Mouse (Mus musculus) fat pad, adult 2 months (tissue): ENCODE measurements around the gene Gm49384.
A peak's percentile ranks its signal among the peaks of the same experiment; 100 is the strongest.

Experiments used
- DNase-seq: peaks from one replicate; pipeline ENCODE4 v3.0.0-alpha.2; 2011; ENCODE audit warnings: low read depth, low spot score; ENCODE audit errors: extremely low read depth

The Gm49384 gene

DNA sequence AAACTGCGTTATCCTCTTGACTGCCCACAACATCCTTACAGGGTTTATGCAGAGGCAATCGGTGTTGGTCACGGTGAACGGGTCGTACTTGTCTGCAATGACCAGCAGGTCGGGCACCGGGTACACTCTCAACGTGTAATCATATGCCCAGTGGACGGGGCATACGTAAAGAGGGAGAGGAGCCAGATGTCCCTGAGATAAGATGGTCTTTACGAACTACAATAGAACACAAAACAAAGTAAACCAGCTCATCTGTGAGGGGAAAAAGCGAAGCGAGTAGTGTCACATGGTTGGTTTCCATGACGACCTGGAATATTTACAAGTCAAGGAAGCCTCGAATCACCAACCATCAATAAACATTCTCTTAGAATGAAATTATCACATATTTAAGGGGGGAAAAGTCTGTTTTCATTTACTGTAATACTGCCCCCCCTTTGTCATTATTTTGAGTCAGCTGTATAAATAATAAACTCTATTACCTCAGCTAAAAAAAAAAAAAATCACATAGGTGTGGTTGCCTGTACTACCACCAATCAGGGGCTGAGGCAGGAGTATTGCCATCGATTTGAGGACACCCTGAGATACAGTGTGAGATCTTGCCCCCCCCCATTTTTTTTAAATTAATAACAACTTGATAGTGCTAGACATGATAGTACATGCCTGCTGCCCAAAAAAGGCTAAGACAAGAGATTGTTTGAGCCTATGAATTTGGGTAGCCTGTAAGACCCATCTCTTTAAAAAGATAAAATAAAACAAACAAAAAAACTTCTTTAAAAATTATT, at the start of gene Gm49384:
Gene Gm49384, minus strand, starts transcription at position 216 of the 782 bp plus-strand sequence.
- DNase-seq = no peak

GRCm38 (mm10) chr12:69253806-69254205, 49.7 kb upstream of the Gm49384 start:
- DNase-seq = no peak

- no peak for DNase-seq
Observed at GRCm38 (mm10) chr12:69250756-69251155, 46.7 kb upstream of the Gm49384 start.

- no peak for DNase-seq
Observed at GRCm38 (mm10) chr12:69249766-69250165, 45.7 kb upstream of the Gm49384 start.

GRCm38 (mm10) chr12:69241771-69242431, 37.8 kb upstream of the Gm49384 start:
- no peak for DNase-seq

- no peak for DNase-seq
Observed at GRCm38 (mm10) chr12:69241405-69241770, 37.3 kb upstream of the Gm49384 start.

- DNase-seq = no peak
Observed at GRCm38 (mm10) chr12:69240876-69241275, 36.8 kb upstream of the Gm49384 start, which contains the start of gene Klhdc1. TSS of gene Klhdc1 (plus strand) at chr12:69241176.

GRCm38 (mm10) chr12:69238284-69238683, 34.2 kb upstream of the Gm49384 start:
- DNase-seq = no peak

DNA sequence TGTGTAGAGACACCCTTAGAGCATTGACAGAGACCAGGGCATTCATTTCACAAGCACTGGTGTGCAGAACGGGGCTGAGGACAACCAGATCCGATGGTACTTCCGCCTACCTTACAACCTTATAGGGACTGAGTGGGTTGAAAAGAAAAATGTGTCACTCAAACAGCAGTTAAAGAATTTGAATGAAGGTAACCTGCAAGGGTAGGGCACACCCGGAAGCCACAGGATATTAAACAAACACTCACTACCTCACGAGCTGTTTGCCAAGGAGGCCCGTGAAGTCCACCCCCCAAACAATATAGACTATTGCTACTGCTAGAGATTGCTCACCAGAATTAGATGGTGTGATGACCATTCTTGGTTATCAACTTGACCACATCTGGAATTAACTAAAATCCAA, 31.7 kb upstream of the Gm49384 start:
- DNase-seq = no peak

DNA sequence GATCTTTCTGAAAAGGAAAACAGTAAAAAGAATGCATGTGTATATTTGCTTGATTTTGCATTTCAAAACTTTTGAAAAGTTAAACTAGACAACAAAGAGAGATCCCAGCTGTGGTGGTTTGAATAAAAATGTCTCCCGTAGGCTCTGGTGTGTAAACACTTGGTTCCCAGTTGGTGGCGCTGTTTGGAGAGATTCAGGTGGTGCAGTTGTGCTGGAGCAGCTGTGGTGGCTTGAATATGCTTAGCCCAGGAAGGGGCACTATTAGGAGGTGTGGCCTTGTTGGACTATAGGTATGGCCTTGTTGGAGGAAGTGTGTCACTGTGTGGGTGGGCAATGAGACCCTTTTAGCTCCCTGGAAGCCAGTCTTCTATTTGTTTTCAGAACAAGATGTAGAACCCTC, 25.2 kb upstream of the Gm49384 start:
- DNase-seq = no peak

DNA sequence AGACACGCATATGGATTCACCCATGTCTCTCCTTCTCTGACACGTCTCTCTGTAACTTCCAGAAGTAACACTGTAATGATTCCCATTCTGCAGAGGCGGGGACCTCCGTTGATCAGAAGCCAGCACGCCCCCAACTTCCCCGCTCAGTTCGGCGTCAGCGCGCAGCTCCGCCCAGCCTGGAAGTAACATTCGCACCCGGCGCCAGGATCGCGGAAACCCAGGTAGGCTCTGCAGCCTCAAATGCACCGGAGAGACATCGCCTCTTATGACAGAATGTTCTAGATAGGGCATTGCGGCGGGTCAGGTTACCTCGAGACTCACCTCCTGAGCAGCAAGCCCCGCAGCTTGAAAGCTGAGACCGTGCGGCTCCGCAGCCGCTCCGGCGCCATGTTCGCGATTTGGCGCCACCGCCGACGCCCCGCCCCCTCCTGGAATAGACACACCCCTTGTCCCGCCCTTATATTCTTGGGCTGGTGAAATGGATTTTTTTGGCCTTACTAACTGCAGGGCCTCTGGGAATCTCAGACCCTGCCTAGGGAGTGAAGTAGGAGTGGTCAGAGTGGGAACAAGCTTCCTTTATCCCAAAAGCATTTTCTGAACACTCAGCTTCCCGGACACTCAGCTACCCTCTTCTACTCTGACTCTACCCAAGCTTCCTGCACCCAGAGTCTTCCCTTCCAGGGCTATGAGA, 23.9 kb upstream of the Gm49384 start, which contains the start of gene Pole2:
Gene Pole2, minus strand, starts transcription at position 420 of the 691 bp plus-strand sequence.
- DNase-seq = no peak

- no peak for DNase-seq
Observed at GRCm38 (mm10) chr12:69220613-69221277, 16.7 kb upstream of the Gm49384 start.

GRCm38 (mm10) chr12:69216587-69216986, 12.5 kb upstream of the Gm49384 start:
- DNase-seq = no peak

DNA sequence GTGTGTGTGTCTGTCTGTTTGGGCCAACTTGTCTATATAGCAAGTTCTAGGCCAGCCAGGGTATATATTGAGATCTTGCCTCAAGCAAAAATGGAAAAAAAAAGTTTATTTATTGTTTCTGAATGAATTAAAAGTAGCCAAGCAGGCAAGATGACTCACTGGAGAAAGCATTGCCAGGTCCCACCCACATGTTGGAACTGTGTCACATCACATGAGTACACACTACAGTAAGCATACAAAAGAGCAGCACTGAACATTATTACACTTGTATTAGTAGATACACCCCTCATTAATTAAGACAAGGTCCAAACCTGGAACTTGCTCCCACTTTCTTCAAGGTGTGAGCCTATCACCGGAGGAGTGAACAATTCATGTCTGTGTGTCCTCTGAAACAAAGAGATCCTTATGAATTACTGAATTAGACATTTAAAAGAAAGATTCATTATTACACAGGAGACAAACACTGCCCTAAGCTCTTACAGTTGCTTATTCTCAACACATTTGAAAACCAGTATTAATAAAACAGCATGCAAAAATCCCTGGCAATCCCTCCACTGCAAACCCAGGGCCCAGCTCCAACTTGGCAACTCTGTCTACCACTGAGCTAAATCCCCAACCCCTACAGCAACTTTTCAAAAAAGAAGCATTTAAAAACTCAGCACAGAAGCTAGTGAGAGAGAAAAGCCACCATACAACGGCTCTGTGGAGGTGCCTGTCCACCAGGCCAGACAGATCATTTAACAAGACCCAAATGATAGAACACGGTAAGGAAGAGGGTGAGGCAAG, 11.1 kb upstream of the Gm49384 start:
- DNase-seq = peak; percentile 87

DNA sequence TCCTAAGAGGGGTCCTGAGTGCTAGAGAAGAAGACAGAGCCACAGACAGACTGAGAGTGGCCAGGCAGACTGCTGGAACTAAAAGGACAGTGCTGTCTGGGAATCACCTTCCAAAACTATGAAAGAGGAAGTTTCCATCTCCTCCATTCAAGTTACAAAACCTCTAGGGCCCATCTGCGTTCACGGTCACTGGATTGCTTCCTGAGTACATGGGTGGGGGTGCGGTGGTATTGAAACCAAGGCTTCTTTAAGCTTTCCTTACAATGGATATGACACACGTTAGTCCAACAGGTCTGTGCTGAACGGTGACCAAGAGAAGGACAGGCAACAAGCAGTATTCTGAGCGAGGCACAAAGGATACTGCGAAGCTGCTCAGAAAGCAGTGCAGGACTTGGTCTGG, 10.3 kb upstream of the Gm49384 start:
- no peak for DNase-seq

DNA sequence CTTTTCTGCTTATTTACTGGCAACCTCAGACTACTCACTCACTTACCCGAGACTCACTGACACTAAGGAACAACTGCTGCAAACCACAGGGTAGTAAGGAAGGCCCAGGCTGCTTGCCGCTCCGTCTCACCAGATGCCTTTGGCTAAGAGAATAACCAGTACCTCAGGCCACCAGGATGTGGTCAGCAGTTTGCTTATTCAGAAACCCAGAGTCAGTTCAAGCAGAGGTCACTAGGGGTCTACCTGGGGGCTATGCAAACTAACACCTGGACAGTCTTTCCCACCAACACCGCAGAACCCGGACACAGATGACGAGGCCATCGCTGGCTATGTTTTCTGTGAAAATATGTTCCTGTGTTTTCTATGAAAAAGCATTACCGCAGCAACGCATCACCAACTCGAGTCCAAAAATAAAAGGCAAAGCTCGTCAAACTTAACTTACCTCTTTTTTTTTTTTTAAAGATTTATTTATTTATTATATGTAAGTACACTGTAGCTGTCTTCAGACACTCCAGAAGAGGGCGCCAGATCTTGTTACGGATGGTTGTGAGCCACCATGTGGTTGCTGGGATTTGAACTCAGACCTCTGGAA, 9.2 kb upstream of the Gm49384 start:
- no peak for DNase-seq

DNA sequence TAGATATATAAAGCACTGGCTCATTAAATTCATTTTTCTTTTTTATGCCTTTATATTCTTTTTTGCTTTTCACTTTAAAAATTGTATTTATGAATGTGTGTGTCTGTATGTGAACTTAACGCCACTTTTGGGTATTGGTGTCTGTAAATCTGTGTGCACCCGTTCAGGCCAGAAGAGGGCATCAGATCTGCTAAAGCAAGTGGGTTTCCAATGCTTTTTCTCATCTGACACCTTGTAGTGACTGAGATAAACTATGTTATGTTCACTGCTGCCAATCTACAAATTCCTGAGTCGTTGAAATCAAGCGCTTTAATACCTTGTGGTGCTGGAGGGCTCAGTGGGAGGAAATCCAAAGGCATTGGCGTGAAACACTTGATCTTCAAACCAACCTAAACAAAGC, 7.0 kb upstream of the Gm49384 start:
- no peak for DNase-seq

GRCm38 (mm10) chr12:69210056-69210979, 6.3 kb upstream of the Gm49384 start:
- no peak for DNase-seq

- DNase-seq = no peak
Observed at GRCm38 (mm10) chr12:69208520-69208919, 4.5 kb upstream of the Gm49384 start.
